Mouse (Mus musculus) gastrocnemius, postnatal 36 days (tissue): Measurements from ENCODE around the gene Olfr887. TPM values are rescaled to one million over a fixed set of nuclear protein-coding genes. Genes with fewer than 3 reads are reported as not detected.

Experiments used
- DNase-seq, 2 experiments: peaks; one replicate each; pipeline ENCODE4 v3.0.0; 2022
- intact Hi-C: fragments of 180-260 bp; cut with DNase I; formaldehyde crosslinking; loops from one replicate; pipeline ENCODE4 v1.15.1; 2025
- long read RNA-seq, 2 experiments: library from polyadenylated mRNA; stranded (forward); transcript quantifications; one replicate each; pipeline ENCODE4 v2.0.0; 2021
- total RNA-seq, 2 experiments: library from RNA; stranded (reverse); gene quantifications; 2 replicates each; pipeline ENCODE4 v1.2.3; 2021

The Olfr887 gene
- total RNA-seq = not detected
- long read RNA-seq, experiment 1 = 0 reads
- long read RNA-seq, experiment 2 = 0 reads

DNA sequence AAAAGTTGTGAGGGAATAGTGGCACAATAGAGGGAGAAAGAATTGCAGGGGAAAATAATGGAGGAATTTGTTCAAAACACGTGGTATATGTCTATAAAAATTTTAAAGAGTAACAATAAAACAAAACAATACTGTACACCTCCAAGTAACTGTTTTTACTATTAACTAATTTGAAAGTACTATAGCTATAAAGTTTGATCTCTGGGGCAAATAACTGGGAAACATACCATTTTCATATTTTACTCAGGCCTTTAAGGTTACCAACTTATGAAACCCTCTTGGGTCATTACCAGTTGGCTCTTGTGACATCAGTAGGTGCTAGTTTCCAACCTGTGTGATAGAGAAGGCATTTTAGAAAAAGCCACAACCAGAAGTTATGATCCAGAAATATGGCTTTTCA is at the start of gene Olfr887:
Gene Olfr887, plus strand, starts transcription at position 301 of the 400 bp plus-strand sequence.
- no peak for DNase-seq
- intact Hi-C loops = no loop called here

DNA sequence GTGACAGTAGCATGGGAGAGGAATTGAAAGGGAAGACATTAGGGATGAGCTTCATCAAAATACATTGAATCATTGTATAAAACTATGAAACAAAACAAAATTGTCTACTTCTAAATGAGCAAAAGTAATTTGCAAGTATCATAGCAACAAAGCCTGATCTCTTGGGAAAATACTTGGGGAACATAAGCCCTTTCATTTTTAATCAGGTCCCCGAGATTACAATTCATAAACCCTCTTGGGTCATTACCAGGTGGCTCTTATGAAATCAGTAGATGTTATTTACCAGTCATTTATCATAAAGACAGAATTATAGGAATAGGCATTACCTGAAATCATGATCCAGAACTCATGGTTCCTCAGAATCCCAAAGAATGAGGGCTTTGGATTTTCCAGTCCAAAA is 37.6 kb upstream of the Olfr887 start, which contains the start of gene Olfr884:
Gene Olfr884, plus strand, starts transcription at position 301 of the 400 bp plus-strand sequence.
- DNase-seq = no peak
- intact Hi-C loops = no loop called here

DNA sequence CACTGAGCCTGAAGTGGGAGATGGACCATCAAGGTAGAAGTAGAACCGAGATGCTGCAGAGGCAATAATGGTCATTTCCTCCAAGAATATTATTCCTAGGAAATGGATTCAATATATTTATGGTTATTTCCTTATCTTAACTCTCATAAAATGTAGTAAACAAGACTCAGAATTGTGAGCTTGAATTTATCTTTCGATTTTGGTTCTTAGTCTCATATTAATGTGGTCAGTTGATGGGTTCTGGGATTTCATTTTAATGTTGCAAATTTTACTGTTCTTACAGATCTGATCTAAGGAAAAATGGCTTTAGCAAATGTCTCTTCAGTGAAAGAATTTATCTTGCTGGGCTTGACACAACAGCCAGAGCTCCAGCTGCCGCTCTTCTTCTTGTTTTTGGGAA is 22.9 kb upstream of the Olfr887 start, which contains the start of gene Olfr885:
Gene Olfr885, plus strand, starts transcription at position 301 of the 400 bp plus-strand sequence.
- DNase-seq = no peak
- intact Hi-C loops = no loop called here

DNA sequence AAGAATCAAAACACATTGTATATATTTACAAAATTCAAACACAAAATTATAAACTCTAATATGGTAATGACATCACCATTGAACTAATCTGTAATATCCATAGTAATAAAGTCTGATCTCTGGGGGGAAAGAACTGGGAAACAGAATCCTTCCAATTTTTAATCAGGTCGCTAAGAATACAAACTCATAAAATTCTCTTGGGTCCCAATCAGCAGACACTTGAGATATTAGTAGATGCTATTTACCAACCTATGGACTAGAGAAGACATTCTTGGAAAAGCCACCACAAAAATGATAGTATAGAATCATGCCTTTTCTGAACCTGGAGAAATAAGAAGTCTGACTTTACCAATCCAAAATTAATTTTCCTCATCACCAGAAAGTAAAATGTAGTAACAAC is 24.0 kb downstream of the Olfr887 start, which contains the start of gene Olfr888:
Gene Olfr888, plus strand, starts transcription at position 301 of the 400 bp plus-strand sequence.
- DNase-seq = no peak
- intact Hi-C loops = no loop called here

DNA sequence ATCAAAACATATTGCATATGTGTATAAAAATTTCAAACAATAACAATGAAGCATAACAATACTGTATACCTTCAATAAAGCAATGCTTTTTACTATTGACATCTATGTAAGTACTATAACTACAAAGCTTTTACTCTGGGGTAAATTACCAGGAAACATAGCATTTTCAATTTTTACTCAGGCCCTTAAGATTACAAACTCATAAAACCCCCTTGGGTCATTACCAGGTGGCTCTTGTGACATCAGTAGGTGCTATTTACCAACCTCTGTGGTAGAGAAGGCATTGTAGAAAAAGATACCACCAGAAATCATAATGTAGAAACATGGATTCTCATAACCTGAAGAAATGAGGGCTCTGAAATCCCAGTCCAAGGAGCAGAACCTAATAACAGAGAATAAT is 31.0 kb downstream of the Olfr887 start, which contains the start of gene Olfr889:
Gene Olfr889, plus strand, starts transcription at position 301 of the 400 bp plus-strand sequence.
- no peak for DNase-seq
- intact Hi-C loops = no loop called here

Other genes starting within 250 kb of the Olfr887 start
- gene Olfr877, start 229.8 kb upstream of the Olfr887 start, total RNA-seq = not detected
- gene Olfr145, start 187.3 kb upstream of the Olfr887 start, total RNA-seq = not detected
- not detected for gene Olfr878, start 166.2 kb upstream of the Olfr887 start, total RNA-seq
- not detected for gene Olfr881, start 92.2 kb upstream of the Olfr887 start, total RNA-seq
- not detected for gene Olfr883, start 58.3 kb upstream of the Olfr887 start, total RNA-seq
- gene Olfr884, start 37.5 kb upstream of the Olfr887 start, total RNA-seq = not detected
- gene Olfr885, start 22.8 kb upstream of the Olfr887 start, total RNA-seq = not detected
- gene Olfr888, start 24.1 kb downstream of the Olfr887 start, total RNA-seq = not detected
- not detected for gene Olfr889, start 31.1 kb downstream of the Olfr887 start, total RNA-seq
- not detected for gene Olfr890, start 58.4 kb downstream of the Olfr887 start, total RNA-seq
- gene Olfr891, start 96.7 kb downstream of the Olfr887 start, total RNA-seq = not detected
- gene Olfr893, start 124.3 kb downstream of the Olfr887 start, total RNA-seq = not detected
- gene Olfr894, start 134.0 kb downstream of the Olfr887 start, total RNA-seq = not detected
- not detected for gene Olfr143, start 168.7 kb downstream of the Olfr887 start, total RNA-seq
- gene Olfr895, start 183.8 kb downstream of the Olfr887 start, total RNA-seq = not detected
- not detected for gene Olfr896-ps1, start 207.0 kb downstream of the Olfr887 start, total RNA-seq
- not detected for gene Olfr25, start 245.0 kb downstream of the Olfr887 start, total RNA-seq